Mouse (Mus musculus) ES-Bruce4 (cell line): ENCODE measurements around the gene Arhgap24. TPM values are rescaled to one million over a fixed set of nuclear protein-coding genes. Genes with fewer than 3 reads are reported as not detected.

Experiments
- H3K27ac ChIP-seq: 2 replicates; pipeline ENCODE4 v1.5.1; 2012; ENCODE audit warnings: low read length, inconsistent platforms; ENCODE audit not compliant: insufficient read depth
- H3K27me3 ChIP-seq: 2 replicates; pipeline ENCODE4 v1.6.1; 2012; ENCODE audit warnings: mild to moderate bottlenecking, low read length, inconsistent platforms; ENCODE audit not compliant: control insufficient read depth, poor library complexity, insufficient read depth, severe bottlenecking
- H3K36me3 ChIP-seq: 2 replicates; pipeline ENCODE4 v1.6.1; 2012; ENCODE audit warnings: inconsistent platforms, mild to moderate bottlenecking, low read length, moderate library complexity; ENCODE audit not compliant: control insufficient read depth, poor library complexity, insufficient read depth, severe bottlenecking
- H3K4me1 ChIP-seq: one replicate; pipeline ENCODE4 v1.8.1; 2011; ENCODE audit warnings: low read length; ENCODE audit not compliant: control insufficient read depth, insufficient read depth
- H3K4me3 ChIP-seq: 2 replicates; pipeline ENCODE4 v1.5.1; 2011; ENCODE audit warnings: low read depth, mild to moderate bottlenecking, low read length
- H3K9ac ChIP-seq: 2 replicates; pipeline ENCODE4 v1.6.1; 2012; ENCODE audit warnings: low read depth, mild to moderate bottlenecking, inconsistent platforms; ENCODE audit not compliant: poor library complexity, severe bottlenecking
- H3K9me3 ChIP-seq: replicated peaks from 2 replicates; pipeline ENCODE4 v1.6.1; 2012; ENCODE audit warnings: mild to moderate bottlenecking, low read length, inconsistent platforms; ENCODE audit not compliant: control insufficient read depth, poor library complexity, insufficient read depth, severe bottlenecking
- CTCF ChIP-seq: IDR thresholded peaks from one replicate; pipeline ENCODE4 v1.8.1; 2011; ENCODE audit warnings: low read depth, low read length
- EP300 ChIP-seq: IDR thresholded peaks from 2 replicates; pipeline ENCODE4 v1.6.1; 2011; ENCODE audit warnings: low read depth, low read length; ENCODE audit not compliant: insufficient read depth
- POLR2A ChIP-seq: IDR thresholded peaks from one replicate; pipeline ENCODE4 v1.8.1; 2011; ENCODE audit warnings: low read length; ENCODE audit not compliant: insufficient read depth
- polyA plus RNA-seq: library from polyadenylated mRNA; stranded (reverse); fragments of >200 nt; gene quantifications from 2 replicates; pipeline ENCODE4 v1.2.4, GENCODE M21; 2011; ENCODE audit warnings: low read depth; ENCODE audit not compliant: missing spikeins, insufficient read depth, insufficient read length

Gene Arhgap24
- polyA plus RNA-seq, 1 experiment = 2.0 TPM

DNA sequence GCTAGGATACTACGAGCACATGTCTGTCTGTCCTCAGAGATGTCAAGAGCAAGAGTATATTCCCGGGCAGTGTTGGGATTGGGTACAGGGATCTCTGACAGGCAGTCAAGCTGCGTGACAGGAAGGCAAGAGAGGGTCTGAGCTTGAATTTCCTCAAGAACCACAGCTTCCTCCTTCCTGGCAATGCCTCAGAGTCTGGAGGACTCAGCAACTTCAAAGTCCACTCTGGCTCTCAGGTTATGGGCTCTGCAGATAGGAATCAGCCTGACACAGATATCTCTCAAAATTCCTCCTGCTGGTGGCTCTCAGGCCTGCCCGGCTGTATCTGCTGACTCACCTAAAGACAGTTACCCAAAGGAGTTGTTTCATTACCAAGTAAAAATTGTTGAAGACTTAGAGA is 162.6 kb downstream of the Arhgap24 start:
- H3K4me3 ChIP-seq = no peak overlapping the region
- H3K36me3 ChIP-seq = no peaks in the 10 kb centered on the region
- no peaks in the 10 kb centered on the region for H3K4me1 ChIP-seq
- H3K9me3 ChIP-seq = no peaks in the 10 kb centered on the region
- no peak overlapping the region for H3K9ac ChIP-seq
- no peaks in the 10 kb centered on the region for H3K27me3 ChIP-seq
- H3K27ac ChIP-seq = no peak overlapping the region
- no peak for TF ChIP-seq EP300
- TF ChIP-seq CTCF = no peak
- no peak for TF ChIP-seq POLR2A

DNA sequence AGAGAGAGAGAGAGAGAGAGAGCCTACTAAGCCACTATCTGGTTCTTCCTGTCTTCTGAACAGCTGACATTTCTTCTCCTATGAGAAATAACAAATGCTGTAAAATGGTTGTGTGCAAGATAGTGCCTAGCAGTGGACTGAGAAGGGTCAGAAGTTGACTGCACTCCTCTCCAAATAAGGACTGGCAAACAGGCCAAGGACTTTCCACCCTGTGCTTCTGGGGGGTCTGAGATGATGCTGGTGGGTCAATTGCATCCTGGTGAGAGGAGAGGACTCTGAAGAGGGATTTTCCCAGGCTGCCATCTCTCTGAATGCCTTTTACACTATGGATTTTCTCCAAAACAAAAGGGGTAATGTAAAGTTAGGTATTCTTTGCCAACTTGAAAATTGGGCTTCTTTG is 177.9 kb downstream of the Arhgap24 start:
- Histone ChIP-seq H3K27me3 (no peaks in the 10 kb centered on the region), H3K4me1 (no peaks in the 10 kb centered on the region), H3K9me3 (no peaks in the 10 kb centered on the region), H3K27ac (no peak overlapping the region), H3K9ac (no peak overlapping the region), H3K4me3 (no peak overlapping the region), H3K36me3 (no peaks in the 10 kb centered on the region)
- no peak for TF ChIP-seq CTCF
- no peak for TF ChIP-seq EP300
- TF ChIP-seq POLR2A = no peak

GRCm38 (mm10) chr5:102664988-102665726 is 184.0 kb downstream of the Arhgap24 start:
- no peaks in the 10 kb centered on the region for H3K36me3 ChIP-seq
- no peaks in the 10 kb centered on the region; the same call in 1 of the 2 replicates for H3K27me3 ChIP-seq
- H3K27ac ChIP-seq = no peak overlapping the region
- no peak overlapping the region for H3K9ac ChIP-seq
- no peaks in the 10 kb centered on the region for H3K4me1 ChIP-seq
- no peak for TF ChIP-seq CTCF
- no peak for TF ChIP-seq POLR2A
- TF ChIP-seq EP300 = no peak
- H3K9me3 ChIP-seq = no peaks in the 10 kb centered on the region
- no peak overlapping the region for H3K4me3 ChIP-seq

DNA sequence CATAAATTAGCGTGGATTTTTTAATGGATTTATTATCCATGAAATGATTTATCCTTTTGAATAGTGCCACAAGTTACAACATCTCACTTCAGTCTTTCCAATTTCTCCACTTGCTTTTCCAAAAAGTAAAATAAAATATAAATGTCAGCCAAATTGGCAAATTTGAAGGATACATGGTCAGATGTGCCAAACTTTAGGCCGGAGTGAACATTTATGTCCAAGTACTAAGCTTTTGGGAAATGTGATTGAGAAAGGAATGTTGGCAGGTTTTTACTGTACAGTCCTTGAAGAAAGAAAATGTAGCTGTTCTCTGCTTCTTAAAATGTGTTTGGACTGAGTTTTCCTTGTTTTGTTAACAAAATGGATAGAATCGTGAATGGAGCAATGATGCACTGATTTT is 185.7 kb downstream of the Arhgap24 start:
- H3K9ac ChIP-seq = no peak overlapping the region
- no peaks in the 10 kb centered on the region for H3K9me3 ChIP-seq
- no peaks in the 10 kb centered on the region for H3K4me1 ChIP-seq
- no peaks in the 10 kb centered on the region for H3K36me3 ChIP-seq
- H3K4me3 ChIP-seq = no peak overlapping the region
- no peaks in the 10 kb centered on the region; the same call in 1 of the 2 replicates for H3K27me3 ChIP-seq
- TF ChIP-seq EP300 (no peak), CTCF (no peak), POLR2A (no peak)
- no peak overlapping the region for H3K27ac ChIP-seq

GRCm38 (mm10) chr5:102667754-102668575 is 186.8 kb downstream of the Arhgap24 start:
- no peak overlapping the region for H3K27ac ChIP-seq
- no peaks in the 10 kb centered on the region for H3K9me3 ChIP-seq
- no peaks in the 10 kb centered on the region; the same call in 1 of the 2 replicates for H3K27me3 ChIP-seq
- H3K4me1 ChIP-seq = no peaks in the 10 kb centered on the region
- H3K9ac ChIP-seq = no peak overlapping the region
- H3K4me3 ChIP-seq = no peak overlapping the region
- no peaks in the 10 kb centered on the region for H3K36me3 ChIP-seq
- TF ChIP-seq EP300 (no peak), POLR2A (no peak), CTCF (no peak)

DNA sequence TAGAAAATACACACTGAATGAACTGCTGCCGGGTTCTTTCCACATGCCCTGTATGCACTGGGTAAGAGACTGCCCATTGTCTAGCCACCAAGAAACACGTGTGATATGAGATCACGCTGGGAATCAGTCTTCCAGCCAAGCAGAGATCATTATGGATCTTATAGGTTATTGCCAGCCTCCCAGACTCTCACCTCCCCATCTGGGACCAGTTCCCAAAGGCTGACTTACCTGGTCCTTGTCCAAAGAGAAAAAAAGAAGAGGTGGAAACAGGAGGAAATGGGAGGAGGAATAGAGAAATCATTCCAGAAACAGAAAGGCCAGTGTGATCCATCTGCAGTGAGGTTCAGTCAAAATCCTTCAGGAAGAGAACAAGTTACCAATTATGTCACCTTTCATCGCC is 189.0 kb downstream of the Arhgap24 start:
- Histone ChIP-seq H3K9me3 (no peaks in the 10 kb centered on the region), H3K4me1 (no peaks in the 10 kb centered on the region), H3K9ac (no peak overlapping the region), H3K36me3 (no peaks in the 10 kb centered on the region), H3K4me3 (no peak overlapping the region), H3K27ac (no peak overlapping the region), H3K27me3 (no peaks in the 10 kb centered on the region)
- no peak for TF ChIP-seq EP300
- no peak for TF ChIP-seq CTCF
- no peak for TF ChIP-seq POLR2A
